Mouse (Mus musculus) embryonic stem cell, embryonic (primary cell): ENCODE results near the gene Pbx2.

Experiments
- CTCF ChIA-PET, 4 experiments: fragments of 300-600 bp in 2 of 4; fragments of 350-600 bp in 2 of 4; sonication (Branson Sonifier 250); formaldehyde crosslinking; loops; one replicate each; lab custom pipeline; 2022; ENCODE audit warnings: inconsistent platforms in 2 of 4; lab: Charles Lee
- POLR2A ChIA-PET, 4 experiments: fragments of 300-600 bp in 2 of 4; fragments of 350-600 bp in 2 of 4; sonication (Branson Sonifier 250); formaldehyde crosslinking; loops; one replicate each; lab custom pipeline; 2022; ENCODE audit warnings: antibody characterized with exemption in 4 of 4, inconsistent platforms in 1 of 4; lab: Charles Lee

Gene Pbx2

DNA sequence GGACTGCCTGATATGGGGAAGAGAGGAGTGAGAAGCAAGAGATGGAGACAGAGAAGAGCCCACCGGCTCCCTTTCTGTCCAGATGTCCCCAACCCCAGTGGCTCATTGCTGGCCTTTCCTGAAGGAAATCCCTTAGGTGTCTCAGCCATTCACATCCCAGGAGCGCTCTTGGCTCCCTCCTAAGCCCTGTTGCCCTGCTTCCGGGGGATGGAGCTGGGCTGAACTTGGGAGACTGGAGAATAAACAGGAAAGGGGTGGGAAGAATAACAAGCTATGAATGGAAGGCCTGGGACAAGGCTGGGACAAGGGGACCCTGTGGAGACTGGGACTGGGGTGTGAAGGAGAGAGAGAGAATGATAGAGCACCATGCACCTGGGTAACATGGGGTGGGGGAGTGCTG, 26.3 kb upstream of the Pbx2 start:
- ChIA-PET CTCF (interaction anchor here in 3 of 4 experiments (0.6 to 3.4 kb wide), 10 partner anchors 8 to 315 kb away, joined by 3 to 21 read pairs (median 4); partner anchors contain the start of gene BC051142 (in 1 of the 3)), POLR2A (interaction anchor here in 3 of 4 experiments (0.5 to 2.4 kb wide), 11 partner anchors 8 to 446 kb away, joined by 3 to 8 read pairs (median 3); partner anchors contain the start of genes Gpsm3 (in 1 of the 3), H2-DMa (in 1 of the 3) and Pbx2 (in 1 of the 3))

DNA sequence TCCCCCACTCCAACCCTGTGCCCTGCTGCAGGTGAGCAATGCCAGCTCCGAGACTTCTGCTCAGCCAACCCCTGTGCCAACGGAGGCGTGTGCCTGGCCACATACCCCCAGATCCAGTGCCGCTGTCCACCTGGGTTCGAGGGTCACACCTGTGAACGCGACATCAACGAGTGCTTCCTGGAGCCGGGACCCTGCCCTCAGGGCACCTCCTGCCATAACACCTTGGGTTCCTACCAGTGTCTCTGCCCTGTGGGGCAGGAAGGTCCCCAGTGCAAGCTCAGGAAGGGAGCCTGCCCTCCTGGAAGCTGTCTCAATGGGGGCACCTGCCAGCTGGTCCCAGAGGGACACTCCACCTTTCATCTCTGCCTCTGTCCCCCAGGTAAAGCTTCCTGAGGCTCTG, 23.8 kb upstream of the Pbx2 start:
- CTCF ChIA-PET: interaction anchor here in 1 of 4 experiments (0.6 kb wide), 2 partner anchors 52 to 492 kb away, joined by 3 to 4 read pairs; no protein-coding TSS in a partner anchor

DNA sequence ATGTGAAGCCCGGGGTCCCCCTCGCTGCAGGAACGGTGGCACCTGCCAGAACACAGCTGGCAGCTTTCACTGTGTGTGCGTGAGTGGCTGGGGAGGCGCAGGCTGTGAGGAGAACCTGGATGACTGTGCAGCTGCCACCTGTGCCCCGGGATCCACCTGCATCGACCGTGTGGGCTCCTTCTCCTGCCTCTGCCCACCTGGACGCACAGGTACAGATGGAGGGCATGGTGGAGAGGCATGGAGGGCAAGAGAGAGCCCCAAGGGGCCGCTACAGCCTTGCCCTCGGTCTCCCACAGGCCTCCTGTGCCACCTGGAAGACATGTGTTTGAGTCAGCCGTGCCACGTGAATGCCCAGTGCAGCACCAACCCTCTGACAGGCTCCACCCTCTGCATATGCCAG, 22.6 kb upstream of the Pbx2 start:
- CTCF ChIA-PET: no interaction called here
- POLR2A ChIA-PET: no interaction called here

More for the DNA sequence above, 23.8 kb upstream of the Pbx2 start:
- POLR2A ChIA-PET: interaction anchor here in 1 of 4 experiments (0.9 to 1.1 kb wide), 2 partner anchors 21 to 61 kb away, joined by 3 read pairs; partner anchors contain the start of gene Ppt2

DNA sequence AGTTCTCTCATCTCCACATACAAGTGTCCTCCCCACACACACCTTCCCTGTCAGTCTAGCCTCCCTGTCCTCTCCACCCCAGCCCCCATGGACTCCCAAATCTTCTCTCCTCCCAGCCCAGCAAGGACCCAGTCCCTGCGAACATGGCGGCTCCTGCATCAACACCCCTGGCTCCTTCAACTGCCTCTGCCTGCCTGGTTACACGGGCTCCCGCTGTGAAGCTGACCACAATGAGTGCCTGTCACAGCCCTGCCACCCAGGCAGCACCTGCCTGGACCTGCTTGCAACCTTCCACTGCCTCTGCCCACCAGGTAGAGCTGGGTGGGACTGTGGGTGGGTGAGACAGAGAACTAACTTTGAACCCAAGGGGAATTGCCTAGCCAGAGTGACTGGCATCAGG, 21.1 kb upstream of the Pbx2 start:
- CTCF ChIA-PET: interaction anchor here in 3 of 4 experiments (0.6 to 1.3 kb wide), 5 partner anchors 14 to 673 kb away, joined by 3 to 6 read pairs (median 3); no protein-coding TSS in a partner anchor
- POLR2A ChIA-PET: no interaction called here

DNA sequence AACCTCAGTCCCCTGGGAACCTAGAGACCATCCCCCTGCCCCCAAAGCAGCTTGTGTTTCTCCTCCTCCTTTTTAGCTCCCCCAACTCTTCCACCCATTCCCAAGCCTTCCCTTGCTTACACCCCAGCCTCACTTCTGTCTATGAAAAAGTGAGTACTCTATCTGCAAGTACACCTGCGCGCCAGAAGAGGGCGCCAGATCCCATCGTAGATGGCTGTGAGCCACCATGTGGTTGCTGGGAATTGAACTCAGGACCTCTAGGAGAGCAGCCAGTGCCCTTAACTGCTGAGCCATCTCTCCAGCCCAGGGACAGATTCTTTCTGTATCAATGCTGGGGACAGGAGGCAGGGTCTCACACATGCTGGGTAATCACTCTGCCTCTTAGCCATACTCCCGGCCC, 19.2 kb upstream of the Pbx2 start:
- CTCF ChIA-PET: interaction anchor here (0.5 to 2.2 kb wide), 35 partner anchors 8 to 702 kb away, joined by 3 to 30 read pairs (median 4); partner anchors contain the start of genes Agpat1 (in 2 of the 4), Atf6b (in 2 of the 4), Fkbpl (in 2 of the 4) and BC051142 (in 1 of the 4)
- POLR2A ChIA-PET: interaction anchor here in 3 of 4 experiments (0.5 to 1.2 kb wide), 16 partner anchors 8 to 456 kb away, joined by 3 to 9 read pairs (median 4); partner anchors contain the start of genes Atf6b (in 1 of the 3), Notch4 (in 1 of the 3) and Pbx2 (in 1 of the 3)

DNA sequence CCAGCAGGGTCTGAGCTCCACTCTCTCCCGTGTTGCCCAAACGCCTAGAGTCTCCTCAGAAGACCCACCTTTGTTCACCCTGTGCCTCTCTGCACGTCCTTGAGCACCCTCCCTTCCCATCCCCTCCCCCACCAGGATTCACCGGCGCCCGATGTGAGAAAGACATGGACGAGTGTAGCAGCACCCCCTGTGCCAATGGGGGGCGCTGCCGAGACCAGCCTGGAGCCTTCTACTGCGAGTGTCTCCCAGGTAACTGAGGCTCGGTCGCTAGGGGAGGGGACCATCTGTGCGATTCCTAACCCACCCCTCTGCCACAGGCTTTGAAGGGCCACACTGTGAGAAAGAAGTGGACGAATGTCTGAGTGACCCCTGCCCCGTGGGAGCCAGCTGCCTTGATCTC, 18.7 kb upstream of the Pbx2 start:
- CTCF ChIA-PET: interaction anchor here (0.5 to 2.2 kb wide), 37 partner anchors 8 to 702 kb away, joined by 3 to 30 read pairs (median 4); partner anchors contain the start of genes Atf6b (in 3 of the 4), Agpat1 (in 2 of the 4), Fkbpl (in 2 of the 4) and BC051142 (in 1 of the 4)

DNA sequence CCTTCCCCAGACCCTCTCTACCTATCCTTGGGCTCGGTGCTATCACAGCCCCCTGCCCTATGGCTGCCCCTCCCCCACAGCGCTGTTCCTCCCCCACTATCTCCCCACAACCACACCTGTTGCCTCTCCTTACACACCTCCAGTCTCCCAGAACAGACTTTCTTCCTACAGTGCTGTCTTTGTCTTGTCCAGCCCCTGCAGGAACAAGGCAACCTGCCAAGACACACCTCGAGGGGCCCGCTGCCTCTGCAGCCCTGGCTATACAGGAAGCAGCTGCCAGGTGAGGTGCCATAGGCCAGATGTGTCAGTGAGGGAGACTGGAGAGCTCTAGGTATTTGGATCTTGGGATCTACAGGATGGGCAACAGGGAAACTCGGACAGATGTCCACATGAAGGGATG, 14.5 kb upstream of the Pbx2 start:
- ChIA-PET POLR2A (interaction anchor here in 2 of 4 experiments (0.7 to 0.9 kb wide), 2 partner anchors 11 to 376 kb away, joined by 3 to 4 read pairs; no protein-coding TSS in a partner anchor), CTCF (interaction anchor here in 1 of 4 experiments (0.7 kb wide), 1 partner anchor 307 kb away, joined by 4 read pairs; no protein-coding TSS in a partner anchor)

More for the DNA sequence above, 18.7 kb upstream of the Pbx2 start:
- POLR2A ChIA-PET: interaction anchor here in 3 of 4 experiments (0.5 to 1.2 kb wide), 15 partner anchors 8 to 456 kb away, joined by 3 to 9 read pairs (median 4); partner anchors contain the start of genes Atf6b (in 1 of the 3), Notch4 (in 1 of the 3) and Pbx2 (in 1 of the 3)

DNA sequence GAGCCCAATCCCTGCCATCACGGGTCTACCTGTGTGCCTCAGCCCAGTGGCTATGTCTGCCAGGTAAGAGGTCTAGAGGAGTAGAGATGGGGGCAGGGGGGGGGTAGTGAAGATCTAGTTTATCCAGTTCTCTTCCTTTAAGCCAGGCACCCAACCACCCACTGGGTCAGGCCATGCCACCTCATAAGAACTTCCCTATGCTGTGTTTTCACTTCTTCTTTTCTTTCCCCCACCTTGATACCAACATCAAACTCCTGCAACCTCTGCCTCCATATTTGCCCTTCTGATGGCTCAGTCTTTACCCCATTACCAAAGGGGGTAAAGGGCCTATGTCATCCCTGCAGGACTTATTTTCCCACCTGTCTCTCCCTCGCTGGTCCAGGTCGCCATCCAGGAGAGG, 13.0 kb upstream of the Pbx2 start:
- CTCF ChIA-PET: no interaction called here
- POLR2A ChIA-PET: no interaction called here

DNA sequence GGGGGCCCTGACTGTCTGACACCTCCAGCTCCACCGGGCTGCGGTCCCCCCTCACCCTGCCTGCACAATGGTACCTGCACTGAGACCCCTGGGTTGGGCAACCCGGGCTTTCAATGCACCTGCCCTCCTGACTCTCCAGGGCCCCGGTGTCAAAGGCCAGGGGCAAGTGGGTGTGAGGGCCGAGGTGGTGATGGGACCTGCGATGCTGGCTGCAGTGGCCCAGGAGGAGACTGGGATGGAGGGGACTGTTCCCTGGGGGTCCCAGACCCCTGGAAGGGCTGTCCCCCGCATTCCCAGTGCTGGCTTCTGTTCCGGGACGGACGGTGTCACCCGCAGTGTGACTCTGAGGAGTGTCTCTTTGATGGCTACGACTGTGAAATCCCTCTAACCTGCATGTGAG, 8.5 kb upstream of the Pbx2 start:
- ChIA-PET POLR2A (interaction anchor here in 3 of 4 experiments (0.5 to 1.1 kb wide), 3 partner anchors 10 to 18 kb away, joined by 3 to 10 read pairs (median 3); partner anchors contain the start of gene Notch4 (in 2 of the 3)), CTCF (interaction anchor here in 1 of 4 experiments (0.6 kb wide), 1 partner anchor 579 kb away, joined by 3 read pairs; no protein-coding TSS in a partner anchor)

DNA sequence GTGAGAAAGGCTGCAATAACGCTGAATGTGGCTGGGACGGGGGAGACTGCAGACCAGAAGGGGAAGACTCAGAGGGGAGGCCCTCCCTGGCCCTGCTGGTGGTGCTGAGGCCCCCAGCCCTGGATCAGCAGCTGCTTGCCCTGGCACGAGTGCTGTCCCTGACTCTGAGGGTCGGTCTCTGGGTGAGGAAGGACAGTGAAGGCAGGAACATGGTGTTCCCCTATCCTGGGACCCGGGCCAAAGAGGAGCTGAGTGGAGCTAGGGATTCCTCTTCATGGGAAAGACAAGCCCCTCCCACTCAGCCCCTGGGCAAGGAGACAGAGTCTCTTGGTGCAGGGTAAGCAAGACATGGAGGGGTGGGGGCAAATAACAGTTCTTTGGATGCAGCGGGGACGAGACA, 7.7 kb upstream of the Pbx2 start:
- ChIA-PET POLR2A (interaction anchor here in 2 of 4 experiments (0.6 to 6.1 kb wide), 6 partner anchors 11 to 99 kb away, joined by 3 to 88 read pairs (median 4); partner anchors contain the start of genes Agpat1 (in 1 of the 2), Notch4 (in 1 of the 2) and Rnf5 (in 1 of the 2)), CTCF (interaction anchor here in 3 of 4 experiments (0.5 to 1.3 kb wide), 8 partner anchors 9 to 468 kb away, joined by 3 to 7 read pairs (median 4); partner anchors contain the start of genes Notch4 (in 1 of the 3) and Tnxb (in 1 of the 3))

DNA sequence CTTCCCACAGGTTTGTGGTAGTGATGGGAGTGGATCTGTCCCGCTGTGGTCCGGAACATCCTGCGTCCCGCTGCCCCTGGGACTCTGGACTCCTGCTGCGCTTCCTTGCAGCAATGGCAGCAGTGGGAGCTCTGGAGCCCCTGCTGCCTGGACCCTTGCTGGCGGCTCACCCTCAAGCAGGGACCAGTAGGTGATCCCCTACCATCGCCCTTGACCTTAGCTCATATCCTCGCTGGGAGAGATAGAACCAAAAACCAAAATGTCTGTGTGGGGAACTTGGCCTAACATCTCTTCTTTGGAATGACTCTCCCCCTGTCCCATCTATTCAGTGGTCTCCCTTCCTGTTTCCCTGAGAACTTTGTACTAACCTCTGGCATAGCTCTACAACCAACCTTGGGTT, 7.2 kb upstream of the Pbx2 start:
- POLR2A ChIA-PET: interaction anchor here in 2 of 4 experiments (0.6 to 6.1 kb wide), 8 partner anchors 11 to 98 kb away, joined by 3 to 88 read pairs (median 4); partner anchors contain the start of genes Agpat1 (in 1 of the 2), Notch4 (in 1 of the 2) and Rnf5 (in 1 of the 2)
- CTCF ChIA-PET: interaction anchor here in 3 of 4 experiments (0.5 to 1.3 kb wide), 7 partner anchors 9 to 467 kb away, joined by 3 to 7 read pairs (median 4); partner anchors contain the start of genes Notch4 (in 1 of the 3) and Tnxb (in 1 of the 3)

DNA sequence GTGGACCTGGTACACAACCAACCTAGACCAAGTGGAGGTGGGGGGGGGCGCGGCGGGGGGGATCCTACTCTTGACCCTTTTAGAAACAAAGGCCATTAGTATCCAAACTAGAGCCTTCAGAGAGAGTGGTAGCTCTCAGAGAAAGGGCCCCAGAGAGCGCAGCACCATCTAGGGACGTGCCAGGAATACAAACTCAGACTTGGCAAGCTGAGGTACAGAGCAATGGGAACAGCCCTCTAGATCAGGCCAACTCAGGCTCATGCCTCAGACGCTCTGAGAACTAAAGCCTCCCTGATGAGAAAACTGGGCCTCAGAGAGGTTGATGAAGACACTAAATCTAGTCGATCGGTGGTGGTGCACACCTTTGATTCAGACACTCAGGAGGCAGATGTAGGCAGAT, 5.9 kb upstream of the Pbx2 start:
- CTCF ChIA-PET: interaction anchor here in 1 of 4 experiments (1.2 kb wide), 1 partner anchor 34 kb away, joined by 4 read pairs; no protein-coding TSS in a partner anchor

DNA sequence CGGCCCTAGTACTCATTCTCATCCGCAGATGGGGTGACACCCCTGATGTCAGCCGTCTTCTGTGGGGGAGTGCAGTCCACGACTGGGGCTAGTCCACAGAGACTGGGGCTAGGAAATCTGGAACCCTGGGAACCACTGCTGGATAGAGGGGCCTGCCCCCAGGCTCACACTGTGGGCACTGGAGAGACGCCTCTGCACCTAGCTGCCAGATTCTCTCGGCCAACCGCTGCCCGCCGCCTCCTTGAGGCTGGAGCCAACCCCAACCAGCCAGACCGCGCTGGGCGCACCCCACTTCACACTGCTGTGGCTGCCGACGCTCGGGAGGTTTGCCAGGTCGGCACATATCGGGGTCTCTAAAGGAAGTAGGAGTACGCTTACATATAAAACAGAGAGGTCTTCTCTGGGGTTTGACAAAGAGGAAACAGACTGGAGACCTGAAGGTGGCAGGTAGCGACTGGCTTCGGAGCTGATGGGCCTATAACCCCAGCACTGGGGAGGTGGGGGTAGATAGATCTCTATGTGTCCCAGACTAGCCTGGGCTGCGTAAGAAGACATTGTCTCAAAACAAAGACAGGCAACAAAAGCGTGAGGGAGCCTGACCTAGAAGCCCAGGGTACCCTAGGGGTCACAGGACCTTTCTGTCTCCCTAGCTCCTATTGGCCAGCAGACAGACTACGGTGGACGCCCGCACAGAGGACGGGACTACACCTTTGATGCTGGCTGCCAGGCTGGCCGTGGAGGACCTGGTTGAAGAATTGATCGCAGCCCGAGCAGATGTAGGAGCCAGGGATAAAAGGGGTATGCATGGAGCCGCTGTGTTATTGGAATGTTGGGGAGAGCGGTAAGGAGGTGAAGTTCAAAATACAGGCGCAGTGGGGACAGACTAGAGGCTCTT, 4.9 kb upstream of the Pbx2 start:
- ChIA-PET CTCF (interaction anchor here in 3 of 4 experiments (0.5 to 1.4 kb wide), 4 partner anchors 33 to 326 kb away, joined by 3 to 6 read pairs (median 4); no protein-coding TSS in a partner anchor), POLR2A (interaction anchor here (0.6 to 7.2 kb wide), 16 partner anchors 9 to 646 kb away, joined by 3 to 102 read pairs (median 4); partner anchors contain the start of genes Rnf5 (in 3 of the 4), Agpat1 (in 2 of the 4), Fkbpl (in 2 of the 4) and Ager (in 1 of the 4))

More for the DNA sequence above, 5.9 kb upstream of the Pbx2 start:
- POLR2A ChIA-PET: interaction anchor here in 3 of 4 experiments (0.6 to 6.1 kb wide), 7 partner anchors 13 to 1251 kb away, joined by 3 to 88 read pairs (median 4); partner anchors contain the start of genes Agpat1 (in 2 of the 3), H2-DMa (in 1 of the 3) and Rnf5 (in 1 of the 3)

DNA sequence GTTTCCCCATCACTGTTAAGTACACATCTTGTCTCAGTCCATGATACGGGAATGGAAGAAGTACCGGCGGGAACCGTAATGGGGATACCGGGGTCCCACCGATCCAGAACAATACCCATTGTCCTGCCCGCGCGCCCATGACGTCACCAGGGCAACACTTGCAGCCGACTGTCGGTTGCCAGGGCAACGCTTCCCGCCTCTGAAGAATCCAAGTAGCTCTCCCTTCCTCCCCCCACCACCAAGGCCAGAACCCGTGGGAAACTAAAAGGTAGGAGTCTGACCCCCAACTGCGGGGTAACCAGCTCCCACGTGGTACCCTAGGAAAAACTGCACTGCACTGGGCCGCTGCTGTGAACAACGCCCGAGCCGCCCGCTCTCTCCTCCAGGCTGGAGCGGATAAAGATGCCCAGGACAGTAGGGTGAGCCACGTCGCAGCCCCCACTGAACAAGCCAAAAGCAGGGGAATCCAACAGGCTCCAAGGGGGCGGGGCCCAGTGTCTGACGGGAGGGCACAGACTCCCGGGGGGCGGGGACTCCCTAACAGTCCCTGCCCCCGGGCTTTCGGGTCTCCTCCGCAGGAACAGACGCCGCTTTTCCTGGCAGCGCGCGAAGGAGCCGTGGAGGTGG, 4.2 kb upstream of the Pbx2 start:
- CTCF ChIA-PET: interaction anchor here in 2 of 4 experiments (0.7 to 1.7 kb wide), 4 partner anchors 15 to 37 kb away, joined by 3 to 6 read pairs (median 4); no protein-coding TSS in a partner anchor
- POLR2A ChIA-PET: interaction anchor here (0.7 to 7.2 kb wide), 16 partner anchors 8 to 647 kb away, joined by 3 to 102 read pairs (median 4); partner anchors contain the start of genes Agpat1 (in 2 of the 4), Fkbpl (in 2 of the 4), Rnf5 (in 2 of the 4) and Ager (in 1 of the 4)

DNA sequence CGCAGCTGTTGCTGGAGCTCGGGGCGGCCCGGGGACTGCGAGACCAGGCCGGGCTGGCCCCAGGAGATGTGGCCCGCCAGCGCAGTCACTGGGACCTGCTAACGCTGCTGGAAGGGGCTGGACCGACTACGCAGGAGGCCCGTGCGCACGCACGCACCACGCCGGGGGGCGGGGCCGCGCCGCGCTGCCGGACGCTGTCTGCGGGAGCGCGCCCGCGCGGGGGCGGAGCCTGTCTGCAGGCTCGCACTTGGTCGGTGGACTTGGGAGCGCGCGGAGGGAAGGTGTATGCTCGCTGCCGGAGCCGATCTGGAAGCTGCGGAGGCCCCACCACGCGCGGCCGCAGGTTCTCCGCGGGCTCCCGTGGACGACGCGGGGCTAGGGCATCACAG, 3.6 kb upstream of the Pbx2 start:
- CTCF ChIA-PET: interaction anchor here in 1 of 4 experiments (1.0 to 1.7 kb wide), 2 partner anchors 15 to 32 kb away, joined by 4 to 5 read pairs; no protein-coding TSS in a partner anchor

DNA sequence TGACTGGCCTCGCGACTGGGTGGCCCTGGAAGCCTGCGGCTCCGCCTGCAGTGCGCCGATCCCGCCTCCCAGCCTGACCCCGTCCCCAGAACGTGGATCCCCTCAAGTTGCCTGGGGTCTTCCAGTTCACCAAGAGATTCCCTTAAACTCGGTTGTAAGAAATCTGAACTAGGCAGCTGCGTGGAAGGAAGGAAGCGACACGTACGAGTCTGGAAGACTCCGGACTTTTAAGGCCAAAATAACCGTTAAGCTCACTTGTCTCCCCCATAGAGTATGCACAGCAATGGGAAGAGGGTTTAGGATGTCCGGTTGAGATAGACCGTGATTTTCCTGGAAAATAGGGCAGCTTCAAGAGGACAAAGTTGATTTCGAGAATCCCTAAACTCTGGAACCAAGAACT, 3.3 kb upstream of the Pbx2 start:
- CTCF ChIA-PET: interaction anchor here in 1 of 4 experiments (1.0 to 1.7 kb wide), 2 partner anchors 16 to 31 kb away, joined by 4 to 5 read pairs; no protein-coding TSS in a partner anchor
- POLR2A ChIA-PET: interaction anchor here in 2 of 4 experiments (0.5 to 7.2 kb wide), 17 partner anchors 8 to 469 kb away, joined by 3 to 102 read pairs (median 3); partner anchors contain the start of genes Ager (in 2 of the 2), Agpat1 (in 2 of the 2), H2-DMa (in 2 of the 2) and Rnf5 (in 2 of the 2)

More for the DNA sequence above, 3.6 kb upstream of the Pbx2 start:
- POLR2A ChIA-PET: interaction anchor here in 3 of 4 experiments (0.5 to 7.2 kb wide), 18 partner anchors 8 to 468 kb away, joined by 3 to 102 read pairs (median 4); partner anchors contain the start of genes Ager (in 2 of the 3), Agpat1 (in 2 of the 3), Rnf5 (in 2 of the 3) and Fkbpl (in 1 of the 3)
